Mouse (Mus musculus): ENCODE measurements at regions not wholly inside any gene's neighbourhood (a gene's known extent, or its start where the extent isn't known, plus 50 kb on each side); places are given as distances from the start of the nearest gene placed in this dataset.
A peak's percentile ranks its signal among the peaks of the same experiment; 100 is the strongest.

- DNase-seq (ENCODE audit: low read depth, low spot score) = peak; percentile 72
These were observed 295.0 kb upstream of the Prkd1 start for GRCm38 (mm10) chr12:50943741-50944521.

DNA sequence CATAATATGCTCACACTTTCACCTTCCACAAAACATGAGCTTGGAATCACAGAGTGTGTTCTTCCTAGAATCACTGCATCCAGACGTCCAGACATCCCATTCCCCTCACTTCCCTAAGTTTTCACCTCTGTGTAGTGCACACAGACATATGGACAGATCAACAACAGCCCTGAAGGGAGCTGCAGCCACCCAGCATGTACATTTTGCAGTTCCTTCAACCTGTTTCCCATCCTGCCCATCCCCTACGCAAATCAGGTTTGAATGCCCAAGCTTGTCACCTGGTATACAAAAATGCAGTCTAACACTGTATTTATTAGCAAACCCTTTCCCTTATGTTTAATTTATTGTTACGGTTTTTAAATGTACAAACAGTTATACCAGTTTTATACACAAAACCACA, 294.4 kb upstream of the Prkd1 start:
- DNase-seq (ENCODE audit: low read depth, low spot score) = no peak

DNA sequence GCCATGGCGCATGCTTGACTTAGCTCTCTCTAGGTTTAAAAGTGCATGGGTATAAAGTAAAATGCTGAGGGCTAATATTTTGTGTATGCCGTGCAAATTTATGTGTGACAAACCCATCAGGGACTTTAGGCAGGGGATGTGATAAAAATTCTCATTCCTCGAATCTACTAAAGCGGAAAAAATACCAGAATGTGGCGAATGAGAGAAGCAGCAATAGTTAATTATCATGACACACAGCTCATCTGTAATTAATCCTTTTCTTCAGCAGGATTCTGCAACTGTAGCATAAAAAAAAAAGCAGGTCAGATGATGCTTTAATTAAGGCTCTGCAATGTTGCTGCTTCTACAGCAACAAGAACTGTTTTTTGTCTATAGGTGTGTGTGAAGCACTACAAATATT, 286.6 kb upstream of the Prkd1 start:
- no peak for DNase-seq (ENCODE audit: low read depth, low spot score)

GRCm38 (mm10) chr12:50932496-50932895, 283.6 kb upstream of the Prkd1 start:
- DNase-seq (ENCODE audit: low read depth, low spot score) = no peak

DNA sequence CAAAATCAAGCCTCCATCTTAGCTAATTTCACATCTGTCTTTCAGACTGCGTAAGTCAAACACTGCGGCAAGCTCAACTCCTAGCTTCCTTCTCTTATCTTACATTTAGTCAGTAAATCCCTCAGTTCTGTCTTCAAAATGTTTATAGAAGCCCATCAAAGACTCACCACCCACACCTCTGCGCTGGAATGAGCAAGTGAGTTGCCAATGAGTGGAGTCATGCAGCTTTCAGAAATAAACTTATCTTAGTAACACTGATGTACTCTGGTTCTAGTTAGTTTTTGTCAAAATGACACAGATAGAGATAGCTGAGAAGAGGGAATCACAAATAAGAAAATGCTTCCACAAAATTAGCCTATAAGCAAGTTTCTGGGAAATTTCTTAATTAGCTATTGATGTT, 280.7 kb upstream of the Prkd1 start:
- no peak for DNase-seq (ENCODE audit: low read depth, low spot score)

GRCm38 (mm10) chr12:50926234-50926633, 277.3 kb upstream of the Prkd1 start:
- DNase-seq (ENCODE audit: low read depth, low spot score) = no peak

DNA sequence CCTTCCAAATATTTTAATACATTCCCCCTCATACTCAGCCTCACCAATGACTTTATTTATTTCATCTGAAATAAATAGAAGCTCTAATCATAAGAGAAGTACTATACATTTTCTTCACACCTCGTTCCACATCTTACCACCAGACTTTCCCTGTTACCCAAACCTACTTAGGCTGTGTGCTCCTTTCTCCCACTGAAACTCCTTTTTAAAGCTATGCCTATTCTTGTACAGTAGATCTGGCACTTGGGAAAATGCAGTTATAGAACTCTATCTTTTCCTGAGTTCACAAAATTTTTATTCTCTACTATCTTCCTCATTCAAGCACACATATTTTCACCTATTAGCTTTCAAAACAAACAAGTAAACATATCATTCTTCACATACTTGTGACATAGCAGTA, 272.8 kb upstream of the Prkd1 start:
- no peak for DNase-seq (ENCODE audit: low read depth, low spot score)

GRCm38 (mm10) chr12:50899609-50900447, 250.9 kb upstream of the Prkd1 start:
- peak; percentile 78 for DNase-seq (ENCODE audit: low read depth, low spot score)

- DNase-seq (ENCODE audit: low read depth, low spot score) = no peak
These were observed 248.8 kb upstream of the Prkd1 start for GRCm38 (mm10) chr12:50897606-50898166.

GRCm38 (mm10) chr12:50893604-50894003, 244.7 kb upstream of the Prkd1 start:
- no peak for DNase-seq (ENCODE audit: low read depth, low spot score)

GRCm38 (mm10) chr12:50875796-50876195, 226.9 kb upstream of the Prkd1 start:
- DNase-seq (ENCODE audit: low read depth, low spot score) = no peak

- DNase-seq (ENCODE audit: low read depth, low spot score) = no peak
These were observed 225.1 kb upstream of the Prkd1 start for GRCm38 (mm10) chr12:50874024-50874398.

- no peak for DNase-seq (ENCODE audit: low read depth, low spot score)
These were observed 224.6 kb upstream of the Prkd1 start for GRCm38 (mm10) chr12:50873390-50874023.

DNA sequence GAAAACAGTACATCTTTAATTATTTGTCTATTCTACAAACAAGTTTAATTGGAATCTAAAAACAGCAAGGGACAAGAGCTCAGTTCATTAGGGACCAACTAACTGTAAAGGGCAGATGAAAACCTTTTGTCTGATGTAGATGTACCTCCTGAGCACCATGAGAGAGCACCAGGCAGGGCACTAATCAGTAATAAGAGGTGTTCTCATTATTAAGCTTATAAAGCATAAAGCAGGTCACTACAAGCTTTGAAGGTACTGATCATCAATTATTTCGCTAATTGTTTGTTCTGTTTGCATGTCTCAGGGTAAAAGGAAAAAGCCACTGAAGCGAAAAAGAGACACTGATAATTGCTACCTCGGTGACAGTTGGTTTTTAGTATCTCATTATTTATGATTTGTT, 202.7 kb upstream of the Prkd1 start:
- DNase-seq (ENCODE audit: low read depth, low spot score) = no peak

DNA sequence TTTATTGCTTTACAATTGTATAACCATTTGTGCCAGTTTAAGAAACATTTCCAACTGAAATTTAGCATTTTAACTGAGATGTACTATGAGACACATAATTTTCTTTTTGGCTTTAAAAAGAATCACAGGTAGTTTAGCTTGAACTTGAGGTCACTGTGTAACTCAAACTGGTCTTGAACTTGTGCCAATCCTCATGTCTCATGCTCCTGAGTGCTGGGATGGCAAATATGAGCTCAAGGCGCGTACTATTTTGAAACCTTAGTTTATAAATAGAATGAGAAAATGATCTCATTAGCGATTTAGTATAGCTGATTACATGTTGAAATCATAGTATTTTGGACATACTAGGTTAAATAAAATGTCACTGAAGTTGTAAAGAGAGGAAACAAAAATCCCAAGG, 199.1 kb upstream of the Prkd1 start:
- DNase-seq (ENCODE audit: low read depth, low spot score) = no peak

GRCm38 (mm10) chr12:50842744-50843143, 193.8 kb upstream of the Prkd1 start:
- DNase-seq (ENCODE audit: low read depth, low spot score) = no peak

DNA sequence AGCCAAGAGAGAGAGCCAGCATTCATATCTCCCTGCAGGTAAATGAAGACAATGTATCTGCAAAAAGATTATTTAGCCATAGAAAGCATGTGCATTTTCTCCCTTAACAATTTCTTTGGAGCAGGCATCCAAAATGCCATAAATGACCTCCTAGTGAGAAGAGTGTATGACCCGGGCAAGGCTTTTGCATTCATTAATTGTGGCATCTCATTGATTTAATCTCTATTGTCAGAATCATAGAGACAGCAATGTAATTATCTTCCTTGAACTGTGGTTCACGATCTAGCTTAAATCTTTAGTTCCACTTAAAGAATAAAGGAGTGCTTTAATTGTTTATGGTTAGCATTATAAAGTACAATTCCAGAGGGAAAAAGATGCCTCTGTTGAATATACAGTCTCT, 190.5 kb upstream of the Prkd1 start:
- DNase-seq (ENCODE audit: low read depth, low spot score) = no peak

- no peak for DNase-seq (ENCODE audit: low read depth, low spot score)
These were observed 159.9 kb upstream of the Prkd1 start for GRCm38 (mm10) chr12:50808731-50809281.

- no peak for DNase-seq (ENCODE audit: low read depth, low spot score)
These were observed 155.5 kb upstream of the Prkd1 start for GRCm38 (mm10) chr12:50804391-50804790.

DNA sequence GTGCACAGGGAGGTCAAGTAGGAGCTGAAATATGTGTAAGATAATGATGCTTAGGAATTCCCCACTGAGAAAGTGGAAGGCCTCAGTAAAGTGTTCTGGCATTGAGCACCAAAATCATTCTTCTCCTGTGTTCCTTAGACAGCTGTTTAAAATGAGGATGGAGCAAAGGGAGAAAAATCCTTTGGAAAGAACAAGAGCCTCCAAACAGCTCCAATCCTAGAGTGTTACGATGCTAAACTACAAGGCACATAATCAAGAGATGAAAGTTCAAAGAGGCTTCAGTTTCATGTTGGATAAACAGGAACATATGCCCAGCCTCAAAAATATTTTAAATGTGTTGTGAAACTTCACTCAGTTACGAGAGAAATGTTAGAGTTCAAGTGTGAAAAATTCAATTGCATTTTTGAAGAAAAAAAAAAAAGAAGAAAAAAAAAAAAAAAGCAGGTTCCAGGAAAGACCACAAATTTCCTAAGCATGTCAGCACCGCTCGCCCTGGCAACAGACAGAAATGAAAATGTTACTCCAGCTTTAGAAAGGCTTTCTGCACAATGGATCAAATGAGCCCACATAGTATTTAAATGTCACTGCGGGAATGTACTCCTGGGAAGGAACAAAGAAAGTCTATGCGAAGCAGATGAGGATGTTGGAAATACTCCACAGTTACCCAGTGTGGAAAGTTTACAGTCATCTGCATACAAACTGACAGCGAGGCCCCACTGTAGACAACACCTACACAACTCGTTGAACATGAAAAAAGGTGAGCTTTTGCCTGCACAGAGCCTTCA, 116.5 kb upstream of the Prkd1 start:
- DNase-seq (ENCODE audit: low read depth, low spot score) = peak; percentile 8

GRCm38 (mm10) chr12:50764457-50764856, 115.6 kb upstream of the Prkd1 start:
- DNase-seq (ENCODE audit: low read depth, low spot score) = no peak
